Mouse (Mus musculus) midbrain, postnatal 0 days (tissue): ENCODE data around the gene Nemf. TPM values are rescaled to one million over a fixed set of nuclear protein-coding genes. Genes with fewer than 3 reads are reported as not detected.

Experiments used
- ATAC-seq: fragments of 200-750 bp; cut with Nextera tagmentation; 2 replicates; pipeline ENCODE4 v1.8.0; 2017; ENCODE audit warnings: moderate number of reproducible peaks, mild to moderate bottlenecking, moderate TSS enrichment, moderate library complexity; ENCODE audit not compliant: low FRiP score
- DNase-seq: peaks from one replicate; pipeline ENCODE4 v3.0.0-alpha.2; 2015; ENCODE audit warnings: low spot score
- H3K27ac ChIP-seq: fragments of 300-500 bp; sonication (generic); 2 replicates; pipeline ENCODE4 v1.5.1; 2014; ENCODE audit warnings: low read depth, mild to moderate bottlenecking, low read length, mixed read lengths
- H3K27me3 ChIP-seq: fragments of 300-500 bp; sonication (generic); 2 replicates; pipeline ENCODE4 v1.6.1; 2014; ENCODE audit warnings: low read length, control low read depth, mixed read lengths; ENCODE audit not compliant: insufficient read depth
- H3K36me3 ChIP-seq: fragments of 300-500 bp; sonication (generic); 2 replicates; pipeline ENCODE4 v1.6.1; 2014; ENCODE audit warnings: low read length, control low read depth, mixed read lengths; ENCODE audit not compliant: insufficient read depth
- H3K4me1 ChIP-seq: fragments of 300-500 bp; sonication (generic); 2 replicates; pipeline ENCODE4 v1.6.1; 2014; ENCODE audit warnings: mild to moderate bottlenecking, control low read depth, antibody characterized with exemption, low read length, mixed read lengths; ENCODE audit not compliant: insufficient read depth
- H3K4me2 ChIP-seq: fragments of 300-500 bp; sonication (generic); 2 replicates; pipeline ENCODE4 v1.6.1; 2014; ENCODE audit warnings: low read depth, mild to moderate bottlenecking, low read length, mixed read lengths; ENCODE audit not compliant: poor library complexity, severe bottlenecking
- H3K4me3 ChIP-seq: fragments of 300-500 bp; sonication (generic); 2 replicates; pipeline ENCODE4 v1.5.1; 2014; ENCODE audit warnings: low read depth, mild to moderate bottlenecking, low read length, moderate library complexity
- H3K9ac ChIP-seq: fragments of 300-500 bp; sonication (generic); replicated peaks from 2 replicates; pipeline ENCODE4 v1.6.1; 2014; ENCODE audit warnings: mild to moderate bottlenecking, low read length, moderate library complexity, mixed read lengths; ENCODE audit not compliant: poor library complexity, severe bottlenecking
- H3K9me3 ChIP-seq: fragments of 300-500 bp; sonication (generic); 2 replicates; pipeline ENCODE4 v1.6.1; 2016; ENCODE audit warnings: low read length, control low read depth
- CTCF ChIP-seq: IDR thresholded peaks from 2 replicates; pipeline ENCODE4 v1.5.1; 2016; ENCODE audit warnings: antibody characterized with exemption, mild to moderate bottlenecking
- WGBS: fragments of 180-500 bp; shearing (Covaris S2); extraction: QIAGEN DNeasy Blood & Tissue Kit; methylation state at CpG from one replicate; pipeline ENCODE4 v1.1.7; 2014; 5-methylcytosine and 5-hydroxymethylcytosine counted together
- polyA plus RNA-seq: library from polyadenylated mRNA; unstranded; fragments of >200 nt; fragmentation: Nextera tagmentation; extraction: Ambion mirVana; gene quantifications from 2 replicates; pipeline ENCODE4 v1.2.1, GENCODE M21; 2015
- total RNA-seq: library from RNA; depleted of rRNA; stranded (reverse); fragments of >200 nt; gene quantifications from 2 replicates; pipeline ENCODE4 v1.2.3, GENCODE M21; 2014

The Nemf gene
- total and polyA plus RNA-seq, 2 experiments from 2014 or later, result 24.0 to 69.6 TPM

DNA sequence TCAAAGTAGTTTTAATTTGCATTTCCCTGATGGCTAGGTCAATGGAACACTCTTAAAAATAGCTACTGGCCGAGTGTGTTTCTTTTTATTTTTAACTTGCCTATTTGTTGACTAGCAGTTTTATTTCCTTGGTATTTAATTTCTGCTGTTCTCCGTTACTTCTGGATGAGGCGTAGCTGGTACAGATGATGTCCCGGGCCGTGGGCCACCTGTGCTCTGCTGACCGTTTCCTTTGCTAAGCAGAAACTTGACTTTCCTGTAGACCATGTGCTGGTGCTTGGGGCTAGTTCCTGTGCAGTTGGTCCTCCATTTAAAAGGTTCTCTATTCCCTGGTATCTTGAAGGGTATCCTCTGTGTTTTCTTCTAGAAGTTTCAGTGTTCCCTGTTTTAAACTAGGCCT lies 64.6 kb downstream of the Nemf start:
- DNase-seq (no peak), ATAC-seq (no peak)
- Histone ChIP-seq H3K4me3 (no peak overlapping the region), H3K4me2 (no peak overlapping the region), H3K4me1 (no peaks in the 10 kb centered on the region), H3K9me3 (no peaks in the 10 kb centered on the region), H3K27ac (no peak overlapping the region), H3K9ac (no peak overlapping the region), H3K27me3 (no peaks in the 10 kb centered on the region), H3K36me3 (no peaks in the 10 kb centered on the region)
- TF ChIP-seq CTCF, result no peak
- 88% methylated on average over 6 of the region's 6 CpGs for WGBS

DNA sequence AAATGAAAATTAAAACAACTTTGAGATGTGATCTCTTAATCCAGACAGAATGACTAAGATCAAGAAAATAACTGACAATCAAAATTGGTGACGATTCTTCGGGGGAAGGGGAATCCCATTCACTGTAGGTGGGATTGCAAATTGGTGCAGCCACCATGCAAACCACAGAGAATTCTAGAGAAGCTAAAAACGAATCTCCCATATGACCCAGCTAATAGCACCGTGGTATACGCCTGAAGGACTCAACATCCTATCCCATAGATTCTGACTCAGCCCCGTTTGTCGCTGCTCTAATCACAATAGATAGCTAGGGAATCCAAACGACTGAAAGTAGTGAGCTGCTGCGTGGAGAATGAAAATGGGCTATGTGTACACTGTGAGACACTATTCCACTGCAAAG lies 68.3 kb downstream of the Nemf start:
- TF ChIP-seq CTCF, result no peak
- no peak overlapping the region for H3K4me2 ChIP-seq
- no peaks in the 10 kb centered on the region for H3K36me3 ChIP-seq
- H3K27ac ChIP-seq, result no peak overlapping the region
- no peaks in the 10 kb centered on the region for H3K27me3 ChIP-seq
- H3K4me3 ChIP-seq, result no peak overlapping the region
- no peak for ATAC-seq
- whole genome bisulfite sequencing, result 78% methylated on average over 9 of the region's 9 CpGs
- no peaks in the 10 kb centered on the region for H3K9me3 ChIP-seq
- DNase-seq, result no peak
- H3K4me1 ChIP-seq, result no peaks in the 10 kb centered on the region
- H3K9ac ChIP-seq, result no peak overlapping the region

DNA sequence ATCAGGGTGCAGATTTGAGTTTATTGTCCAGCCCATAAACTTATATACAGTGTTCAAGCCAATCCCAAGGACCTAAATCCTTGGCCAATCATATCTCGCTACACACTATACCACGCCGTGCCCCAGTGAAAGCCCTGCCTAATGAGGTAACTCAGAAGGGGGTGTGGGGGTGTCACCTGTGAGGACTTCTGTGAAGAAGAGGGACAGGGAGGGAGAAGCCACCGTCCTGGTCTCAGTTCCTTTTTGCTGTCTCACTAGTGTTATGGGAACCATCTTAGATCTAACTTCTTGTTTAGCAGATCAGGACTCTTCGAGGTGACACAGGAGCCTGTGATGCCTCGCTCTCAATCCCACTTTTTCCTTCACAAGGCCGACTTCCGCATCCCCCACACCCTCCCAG lies 69.4 kb downstream of the Nemf start:
- Histone ChIP-seq H3K36me3 (no peaks in the 10 kb centered on the region), H3K9ac (no peak overlapping the region), H3K27me3 (no peaks in the 10 kb centered on the region), H3K9me3 (no peaks in the 10 kb centered on the region), H3K4me2 (no peak overlapping the region), H3K27ac (no peak overlapping the region), H3K4me1 (no peaks in the 10 kb centered on the region), H3K4me3 (no peak overlapping the region)
- DNase-seq (no peak), ATAC-seq (no peak)
- TF ChIP-seq CTCF, result no peak
- WGBS, result 93% methylated on average over 8 of the region's 8 CpGs

DNA sequence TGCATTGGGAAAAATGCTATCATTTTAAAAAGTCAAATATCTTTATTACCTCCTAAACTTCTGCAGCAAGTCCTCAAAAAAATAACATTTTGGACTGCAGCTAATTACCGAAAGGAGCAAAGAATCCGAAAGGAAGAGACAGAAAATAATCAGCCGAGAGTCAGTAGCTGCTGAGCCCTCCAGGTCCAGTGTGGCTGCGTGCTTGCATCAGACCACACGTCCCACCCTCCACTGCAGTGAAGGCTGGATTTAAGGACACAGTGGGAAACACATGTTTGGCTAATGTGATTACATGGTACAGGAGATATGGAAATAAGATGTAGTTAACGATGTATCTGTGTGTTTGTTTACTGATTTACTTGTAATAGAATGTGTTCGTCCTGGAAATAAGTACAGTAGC lies 73.8 kb downstream of the Nemf start:
- H3K4me2 ChIP-seq, result no peak overlapping the region

DNA sequence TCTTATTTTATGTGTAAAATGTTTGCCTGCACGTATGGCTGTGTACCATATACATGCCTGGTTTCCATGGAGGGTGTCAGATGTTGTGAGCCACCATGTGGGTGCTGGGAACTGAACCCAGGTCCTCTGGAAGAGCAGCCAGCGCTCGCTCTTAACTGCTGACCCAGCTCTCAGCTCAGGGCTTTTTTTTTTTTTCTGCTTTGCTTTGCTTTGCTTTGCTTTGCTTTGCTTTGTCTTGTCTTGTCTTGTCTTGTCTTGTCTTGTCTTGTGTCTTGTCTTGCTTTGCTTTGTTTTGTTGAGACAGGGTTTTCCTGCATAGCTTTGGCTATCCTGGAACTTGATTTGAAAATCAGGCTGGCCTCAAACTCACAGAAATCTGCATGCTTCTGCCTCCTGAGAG lies 76.0 kb downstream of the Nemf start:
- H3K4me1 ChIP-seq, result no peaks in the 10 kb centered on the region
- no peaks in the 10 kb centered on the region for H3K27me3 ChIP-seq
- no peak for TF ChIP-seq CTCF
- no peak overlapping the region for H3K9ac ChIP-seq
- no peak for ATAC-seq
- H3K4me3 ChIP-seq, result no peak overlapping the region
- no peaks in the 10 kb centered on the region for H3K9me3 ChIP-seq
- 93% methylated on average over 3 of the region's 3 CpGs for WGBS
- no peaks in the 10 kb centered on the region for H3K36me3 ChIP-seq
- no peak overlapping the region for H3K4me2 ChIP-seq
- no peak for DNase-seq
- H3K27ac ChIP-seq, result no peak overlapping the region

More for the DNA sequence above, 73.8 kb downstream of the Nemf start:
- Histone ChIP-seq H3K9ac (no peak overlapping the region), H3K27ac (no peak overlapping the region), H3K4me3 (no peak overlapping the region), H3K36me3 (no peaks in the 10 kb centered on the region), H3K9me3 (no peaks in the 10 kb centered on the region), H3K27me3 (no peaks in the 10 kb centered on the region), H3K4me1 (no peaks in the 10 kb centered on the region)
- ATAC-seq, result no peak
- WGBS, result 84% methylated on average over 7 of the region's 7 CpGs
- TF ChIP-seq CTCF, result no peak
- no peak for DNase-seq

DNA sequence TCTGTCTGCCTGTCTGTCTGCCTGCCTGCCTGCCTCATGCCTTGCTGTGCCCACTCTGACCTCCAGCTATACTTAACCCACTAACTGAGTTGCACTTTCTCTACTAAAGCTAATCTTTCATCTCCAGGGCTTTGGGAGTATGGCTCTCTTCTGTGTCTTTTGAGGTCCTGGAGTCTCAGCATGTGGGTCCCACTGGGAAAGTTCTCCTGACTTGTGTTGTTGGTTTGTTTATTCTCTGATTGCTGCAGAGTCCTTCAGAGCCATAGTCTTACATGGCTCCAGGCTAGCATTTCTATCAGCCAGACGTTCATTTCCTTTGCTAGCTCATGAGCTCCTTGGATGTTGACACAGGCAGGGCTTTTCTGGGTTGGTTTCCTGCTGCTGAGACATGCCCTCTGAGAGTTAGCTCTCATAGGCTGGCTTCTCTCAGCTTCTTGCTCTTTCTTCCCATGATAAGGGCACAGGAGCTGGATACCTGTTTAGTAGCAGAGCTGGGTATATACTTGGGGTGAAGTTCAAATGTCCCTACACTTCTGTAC lies 77.0 kb downstream of the Nemf start:
- WGBS, result 58% methylated on average over 1 of the region's 1 CpGs
- ATAC-seq, result no peak
- H3K4me1 ChIP-seq, result no peaks in the 10 kb centered on the region
- H3K9ac ChIP-seq, result no peak overlapping the region
- no peak overlapping the region for H3K4me3 ChIP-seq
- no peak overlapping the region for H3K4me2 ChIP-seq
- no peak for TF ChIP-seq CTCF
- no peak for DNase-seq
- H3K36me3 ChIP-seq, result no peaks in the 10 kb centered on the region
- H3K27me3 ChIP-seq, result no peaks in the 10 kb centered on the region
- H3K27ac ChIP-seq, result no peak overlapping the region
- H3K9me3 ChIP-seq, result no peaks in the 10 kb centered on the region
